Mouse (Mus musculus): Measurements from ENCODE around the gene Htra3. TPM values are rescaled to one million over a fixed set of nuclear protein-coding genes. Genes with fewer than 3 reads are reported as not detected.

The Htra3 gene
- polyA plus RNA-seq, 1 experiment from 2014 or later = 4.7 TPM

DNA sequence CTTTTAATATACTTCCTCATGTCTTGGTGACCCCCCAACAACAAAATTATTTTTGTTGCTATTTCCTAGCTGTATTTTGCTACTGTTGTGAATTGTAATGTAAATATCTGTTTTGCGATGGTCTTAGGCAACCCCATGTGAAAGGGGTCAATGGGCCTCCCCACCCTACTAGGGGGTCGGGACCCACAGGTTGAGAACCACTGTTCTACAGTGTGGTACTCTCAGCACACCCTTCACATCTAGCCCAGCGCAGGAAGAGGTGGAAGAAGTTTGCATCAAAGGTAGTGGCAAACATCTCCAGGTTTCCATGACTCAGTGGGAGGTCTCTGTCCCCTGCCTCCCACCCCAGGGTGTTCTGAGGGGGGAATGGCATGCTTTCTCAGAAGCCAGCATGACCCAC lies 25.8 kb upstream of the Htra3 start:
- WGBS = 86% methylated on average over 3 of the region's 3 CpGs
- H3K9me3 ChIP-seq (ENCODE audit: control insufficient read depth, low read length) = no peaks in the 10 kb centered on the region

DNA sequence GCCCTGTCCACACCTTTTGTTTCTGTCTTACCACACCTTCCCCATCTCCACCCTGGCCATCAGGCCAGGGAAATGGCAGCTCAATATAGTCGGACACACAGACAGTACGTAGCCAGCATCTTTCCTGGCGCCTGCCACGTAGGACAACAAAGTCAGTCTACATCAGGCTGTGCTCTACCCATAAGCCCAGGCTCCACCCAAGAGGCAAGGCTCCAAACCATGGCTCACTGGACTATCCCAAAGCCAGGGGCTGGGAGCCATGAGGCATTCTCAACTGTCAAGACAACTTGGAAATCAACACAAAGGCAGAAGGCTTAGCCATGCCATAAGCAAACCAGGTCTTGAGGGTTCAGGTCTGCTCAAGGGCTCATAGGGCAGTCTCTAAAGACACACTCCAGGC lies 24.2 kb upstream of the Htra3 start:
- no peak for DNase-seq (ENCODE audit: low spot score)
- ATAC-seq (ENCODE audit: low FRiP score) = no peak
- Histone ChIP-seq H3K27ac (ENCODE audit: low read depth, low read length) (no peak overlapping the region), H3K4me3 (ENCODE audit: low read depth, low read length) (no peak overlapping the region), H3K36me3 (ENCODE audit: control insufficient read depth, insufficient read depth, low read length) (no peaks in the 10 kb centered on the region), H3K9ac (ENCODE audit: low read depth, low read length) (no peak overlapping the region), H3K27me3 (ENCODE audit: control insufficient read depth, insufficient read depth, low read length) (no peaks in the 10 kb centered on the region), H3K4me2 (replicated peaks; ENCODE audit: low read depth, low read length) (no peak overlapping the region), H3K4me1 (replicated peaks; ENCODE audit: control insufficient read depth, insufficient read depth, low read length) (no peaks in the 10 kb centered on the region), H3K9me3 (ENCODE audit: control insufficient read depth, low read length) (no peaks in the 10 kb centered on the region)
- 93% methylated on average over 4 of the region's 4 CpGs for WGBS

More for the DNA sequence above, 25.8 kb upstream of the Htra3 start:
- H3K27ac ChIP-seq (ENCODE audit: low read depth, low read length) = no peak overlapping the region
- no peaks in the 10 kb centered on the region for H3K36me3 ChIP-seq (ENCODE audit: control insufficient read depth, insufficient read depth, low read length)
- H3K4me2 ChIP-seq (replicated peaks; ENCODE audit: low read depth, low read length) = no peak overlapping the region
- no peaks in the 10 kb centered on the region for H3K4me1 ChIP-seq (replicated peaks; ENCODE audit: control insufficient read depth, insufficient read depth, low read length)
- no peak for ATAC-seq (ENCODE audit: low FRiP score)
- no peaks in the 10 kb centered on the region for H3K27me3 ChIP-seq (ENCODE audit: control insufficient read depth, insufficient read depth, low read length)
- H3K4me3 ChIP-seq (ENCODE audit: low read depth, low read length) = no peak overlapping the region
- DNase-seq (ENCODE audit: low spot score) = no peak
- no peak overlapping the region for H3K9ac ChIP-seq (ENCODE audit: low read depth, low read length)

DNA sequence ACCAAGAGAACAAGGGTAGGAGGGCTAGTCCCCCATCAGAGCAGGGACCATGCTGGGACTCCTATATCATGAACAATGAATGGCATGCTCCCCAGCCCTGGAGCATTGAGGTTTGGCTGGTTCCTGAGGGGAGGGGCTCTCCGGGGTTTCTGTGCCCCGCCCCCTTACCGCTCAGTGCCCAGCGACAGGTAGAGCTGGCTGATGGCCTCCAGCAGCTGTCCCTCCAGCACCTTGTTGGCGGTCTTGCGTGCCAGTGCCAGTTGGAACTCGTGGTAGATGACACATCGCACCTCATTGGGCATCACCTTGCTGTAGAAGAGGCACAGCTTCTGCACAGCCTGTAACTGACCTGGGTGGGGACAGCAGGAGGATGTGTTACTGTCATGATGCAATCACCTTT lies 23.6 kb upstream of the Htra3 start:
- Histone ChIP-seq H3K4me3 (ENCODE audit: low read depth, low read length) (no peak overlapping the region), H3K4me2 (replicated peaks; ENCODE audit: low read depth, low read length) (no peak overlapping the region), H3K27me3 (ENCODE audit: control insufficient read depth, insufficient read depth, low read length) (no peaks in the 10 kb centered on the region), H3K9me3 (ENCODE audit: control insufficient read depth, low read length) (no peaks in the 10 kb centered on the region), H3K27ac (ENCODE audit: low read depth, low read length) (no peak overlapping the region), H3K36me3 (ENCODE audit: control insufficient read depth, insufficient read depth, low read length) (no peaks in the 10 kb centered on the region), H3K4me1 (replicated peaks; ENCODE audit: control insufficient read depth, insufficient read depth, low read length) (no peaks in the 10 kb centered on the region), H3K9ac (ENCODE audit: low read depth, low read length) (no peak overlapping the region)
- ATAC-seq (ENCODE audit: low FRiP score) = no peak
- no peak for DNase-seq (ENCODE audit: low spot score)
- WGBS = 83% methylated on average over 8 of the region's 8 CpGs

DNA sequence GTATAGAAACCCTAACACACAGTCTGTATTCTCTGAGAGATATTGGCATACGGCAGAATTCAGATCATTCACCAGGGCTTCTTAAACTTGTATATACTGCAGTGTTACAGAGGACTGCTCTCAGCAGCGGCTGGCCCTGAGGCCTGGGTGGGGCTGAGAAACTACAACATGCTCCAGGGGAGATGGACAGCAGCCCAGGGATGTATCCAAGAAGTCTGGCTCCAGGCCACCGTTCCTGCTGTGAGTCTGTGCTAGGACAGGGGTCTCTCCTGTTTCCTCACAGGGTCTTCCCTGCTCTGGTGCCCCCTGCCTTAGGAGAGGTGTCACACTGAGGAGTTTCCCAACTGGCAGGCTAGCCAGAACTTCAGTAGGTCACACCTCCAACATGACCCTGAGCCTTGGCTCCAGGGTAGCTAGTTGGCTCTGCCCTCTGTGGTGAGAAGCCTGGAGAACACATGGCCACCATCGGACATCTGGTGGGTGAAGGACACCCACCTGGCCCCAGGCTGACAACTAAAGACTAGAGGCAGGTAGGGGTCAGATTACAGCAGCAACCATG lies 23.1 kb upstream of the Htra3 start:
- H3K4me3 ChIP-seq (ENCODE audit: low read depth, low read length) = no peak overlapping the region
- H3K27ac ChIP-seq (ENCODE audit: low read depth, low read length) = no peak overlapping the region
- no peaks in the 10 kb centered on the region for H3K27me3 ChIP-seq (ENCODE audit: control insufficient read depth, insufficient read depth, low read length)
- H3K9ac ChIP-seq (ENCODE audit: low read depth, low read length) = no peak overlapping the region
- 86% methylated on average over 4 of the region's 4 CpGs for WGBS
- ATAC-seq (ENCODE audit: low FRiP score) (no peak), DNase-seq (ENCODE audit: low spot score) (no peak)
- H3K4me1 ChIP-seq (replicated peaks; ENCODE audit: control insufficient read depth, insufficient read depth, low read length) = no peaks in the 10 kb centered on the region
- no peak overlapping the region for H3K4me2 ChIP-seq (replicated peaks; ENCODE audit: low read depth, low read length)
- no peaks in the 10 kb centered on the region for H3K36me3 ChIP-seq (ENCODE audit: control insufficient read depth, insufficient read depth, low read length)
- H3K9me3 ChIP-seq (ENCODE audit: control insufficient read depth, low read length) = no peaks in the 10 kb centered on the region

DNA sequence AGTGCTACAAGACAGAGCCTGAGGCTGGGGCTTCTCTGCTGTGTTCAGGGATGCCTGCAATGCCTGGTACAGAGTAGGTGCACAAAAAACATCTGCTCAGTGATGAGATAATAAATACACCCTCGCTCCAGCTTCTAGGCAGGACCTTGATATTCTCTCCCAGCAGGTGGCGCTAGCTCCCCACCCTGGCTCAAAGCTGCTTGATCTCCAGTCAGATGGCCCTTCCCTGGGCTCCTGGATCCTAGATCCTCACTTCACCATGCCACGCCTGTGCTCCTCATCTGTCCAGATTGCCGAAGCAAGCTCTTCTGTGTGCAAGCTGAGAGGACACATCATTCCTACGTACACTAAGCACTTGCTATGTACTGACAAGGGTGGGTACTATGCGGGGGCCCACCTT lies 21.5 kb upstream of the Htra3 start:
- no peaks in the 10 kb centered on the region for H3K9me3 ChIP-seq (ENCODE audit: control insufficient read depth, low read length)
- H3K27me3 ChIP-seq (ENCODE audit: control insufficient read depth, insufficient read depth, low read length) = no peaks in the 10 kb centered on the region
- ATAC-seq (ENCODE audit: low FRiP score) (no peak), DNase-seq (ENCODE audit: low spot score) (peak; percentile 80)
- no peak overlapping the region for H3K27ac ChIP-seq (ENCODE audit: low read depth, low read length)
- 46% methylated on average over 6 of the region's 6 CpGs for WGBS
- no peaks in the 10 kb centered on the region for H3K36me3 ChIP-seq (ENCODE audit: control insufficient read depth, insufficient read depth, low read length)
- no peak overlapping the region for H3K4me3 ChIP-seq (ENCODE audit: low read depth, low read length)
- H3K9ac ChIP-seq (ENCODE audit: low read depth, low read length) = no peak overlapping the region
- H3K4me1 ChIP-seq (replicated peaks; ENCODE audit: control insufficient read depth, insufficient read depth, low read length) = no peaks in the 10 kb centered on the region
- H3K4me2 ChIP-seq (replicated peaks; ENCODE audit: low read depth, low read length) = no peak overlapping the region

DNA sequence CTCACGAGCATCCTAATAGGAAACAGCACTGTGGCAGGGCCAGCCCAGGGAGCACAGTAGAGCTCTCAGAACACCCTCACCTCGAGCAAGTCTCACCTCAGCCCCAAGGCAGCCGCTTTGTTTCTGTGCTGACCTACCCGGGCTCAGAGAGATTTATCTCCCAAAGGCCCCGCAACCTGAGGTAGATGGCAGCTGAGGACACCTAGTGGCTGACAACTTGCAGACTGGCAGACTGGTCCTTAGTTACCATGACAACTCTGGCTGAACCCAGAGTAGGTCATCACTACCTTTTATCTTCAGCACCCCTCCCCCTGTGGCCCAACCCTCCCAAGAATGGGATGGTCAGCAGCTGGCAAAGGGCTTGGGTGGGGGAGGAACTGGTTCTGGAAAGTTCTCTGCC lies 16.2 kb upstream of the Htra3 start:
- H3K9ac ChIP-seq (ENCODE audit: low read depth, low read length) = no peak overlapping the region
- H3K4me1 ChIP-seq (replicated peaks; ENCODE audit: control insufficient read depth, insufficient read depth, low read length) = no peaks in the 10 kb centered on the region
- no peaks in the 10 kb centered on the region for H3K36me3 ChIP-seq (ENCODE audit: control insufficient read depth, insufficient read depth, low read length)
- no peak overlapping the region for H3K27ac ChIP-seq (ENCODE audit: low read depth, low read length)
- peak; percentile 46 for DNase-seq (ENCODE audit: low spot score)
- H3K4me2 ChIP-seq (replicated peaks; ENCODE audit: low read depth, low read length) = no peak overlapping the region
- WGBS = 29% methylated on average over 5 of the region's 5 CpGs
- no peaks in the 10 kb centered on the region for H3K27me3 ChIP-seq (ENCODE audit: control insufficient read depth, insufficient read depth, low read length)
- no peaks in the 10 kb centered on the region for H3K9me3 ChIP-seq (ENCODE audit: control insufficient read depth, low read length)
- H3K4me3 ChIP-seq (ENCODE audit: low read depth, low read length) = no peak overlapping the region
- ATAC-seq (ENCODE audit: low FRiP score) = no peak

DNA sequence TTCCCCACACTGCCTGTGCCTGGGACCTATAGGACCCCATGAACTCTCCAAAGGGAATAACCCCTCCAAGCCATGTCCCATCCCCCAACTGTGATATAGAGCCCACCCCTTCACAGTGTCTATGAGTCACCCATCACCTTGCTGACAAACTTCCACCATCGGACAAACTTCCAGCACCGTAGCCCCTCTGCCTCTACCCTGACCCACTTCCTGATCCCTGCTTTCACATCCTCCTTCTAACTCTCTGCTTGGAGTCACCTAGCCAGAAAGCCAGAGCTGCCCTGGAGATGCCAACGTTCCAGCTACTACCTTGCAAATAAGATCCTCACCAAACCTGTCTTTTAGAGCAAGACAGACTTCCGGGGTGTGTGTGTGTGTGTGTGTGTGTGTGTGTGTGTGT lies 14.1 kb upstream of the Htra3 start:
- Histone ChIP-seq H3K27me3 (ENCODE audit: control insufficient read depth, insufficient read depth, low read length) (no peaks in the 10 kb centered on the region), H3K4me3 (ENCODE audit: low read depth, low read length) (no peak overlapping the region), H3K4me2 (replicated peaks; ENCODE audit: low read depth, low read length) (no peak overlapping the region), H3K27ac (ENCODE audit: low read depth, low read length) (no peak overlapping the region), H3K4me1 (replicated peaks; ENCODE audit: control insufficient read depth, insufficient read depth, low read length) (no peaks in the 10 kb centered on the region), H3K9me3 (ENCODE audit: control insufficient read depth, low read length) (no peaks in the 10 kb centered on the region), H3K9ac (ENCODE audit: low read depth, low read length) (no peak overlapping the region), H3K36me3 (ENCODE audit: control insufficient read depth, insufficient read depth, low read length) (no peaks in the 10 kb centered on the region)
- 89% methylated on average over 4 of the region's 4 CpGs for WGBS
- DNase-seq (ENCODE audit: low spot score) (no peak), ATAC-seq (ENCODE audit: low FRiP score) (no peak)

DNA sequence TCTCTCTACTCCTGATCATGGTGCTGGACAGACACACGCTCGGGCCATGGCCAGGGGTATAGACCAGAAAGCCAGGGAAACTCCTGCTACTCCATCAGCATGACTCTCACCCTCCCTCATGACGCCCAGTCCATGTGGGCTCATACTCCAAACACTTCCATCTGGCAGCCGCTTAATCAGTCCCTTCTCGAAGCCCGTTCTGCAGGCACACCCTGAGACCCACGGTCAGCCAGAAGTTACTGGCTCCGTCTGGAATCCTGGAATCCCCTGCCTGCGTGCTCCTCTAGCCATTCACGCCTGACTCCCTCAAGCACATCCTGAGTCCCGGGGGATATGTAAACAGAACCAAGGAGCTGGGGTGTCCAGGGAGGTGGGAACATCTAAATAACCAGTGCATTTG lies 11.7 kb upstream of the Htra3 start:
- no peaks in the 10 kb centered on the region for H3K9me3 ChIP-seq (ENCODE audit: control insufficient read depth, low read length)
- H3K9ac ChIP-seq (ENCODE audit: low read depth, low read length) = no peak overlapping the region
- ATAC-seq (ENCODE audit: low FRiP score) (no peak), DNase-seq (ENCODE audit: low spot score) (no peak)
- H3K27me3 ChIP-seq (ENCODE audit: control insufficient read depth, insufficient read depth, low read length) = no peaks in the 10 kb centered on the region
- no peak overlapping the region for H3K27ac ChIP-seq (ENCODE audit: low read depth, low read length)
- H3K4me2 ChIP-seq (replicated peaks; ENCODE audit: low read depth, low read length) = no peak overlapping the region
- no peak overlapping the region for H3K4me3 ChIP-seq (ENCODE audit: low read depth, low read length)
- no peaks in the 10 kb centered on the region for H3K36me3 ChIP-seq (ENCODE audit: control insufficient read depth, insufficient read depth, low read length)
- WGBS = 74% methylated on average over 11 of the region's 11 CpGs
- no peaks in the 10 kb centered on the region; the same call in 1 of the 2 replicates for H3K4me1 ChIP-seq (replicated peaks; ENCODE audit: control insufficient read depth, insufficient read depth, low read length)

DNA sequence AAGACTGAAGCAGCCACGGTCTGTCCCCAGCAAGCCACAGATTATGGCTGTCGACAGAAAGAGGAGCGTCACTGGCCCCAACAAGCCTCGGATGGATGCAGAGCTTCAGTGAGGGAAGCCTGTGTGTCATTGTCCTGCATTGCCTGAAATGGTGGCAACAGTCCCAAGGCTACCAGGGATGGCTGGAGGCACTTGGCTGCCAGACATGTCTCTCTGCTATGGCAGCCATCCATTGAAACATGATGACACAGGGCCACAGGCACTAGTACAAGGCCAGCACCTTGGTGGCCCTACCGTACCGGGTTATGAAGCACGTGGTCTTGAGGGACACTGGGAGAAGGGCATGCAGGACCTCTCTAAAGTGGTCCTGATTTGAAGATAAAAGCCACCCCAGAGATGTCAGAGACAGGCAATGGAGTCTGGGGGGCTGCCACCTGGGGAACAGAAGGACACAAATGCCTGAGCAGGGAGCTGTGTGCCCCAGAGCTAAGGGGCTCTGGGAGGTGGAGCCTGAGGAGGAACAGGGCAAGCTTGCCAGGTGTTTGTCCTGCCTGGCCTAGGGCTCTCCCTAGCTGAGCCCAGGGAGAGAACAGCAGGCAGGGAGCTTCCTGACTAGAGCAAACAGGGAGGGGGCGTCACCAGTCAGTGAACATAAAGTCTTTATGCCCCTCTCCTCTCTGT lies 11.0 kb upstream of the Htra3 start:
- H3K27ac ChIP-seq (ENCODE audit: low read depth, low read length) = no peak overlapping the region
- ATAC-seq (ENCODE audit: low FRiP score) = no peak
- no peak overlapping the region for H3K9ac ChIP-seq (ENCODE audit: low read depth, low read length)

More for the DNA sequence above, 11.0 kb upstream of the Htra3 start:
- H3K36me3 ChIP-seq (ENCODE audit: control insufficient read depth, insufficient read depth, low read length) = no peaks in the 10 kb centered on the region
- no peak overlapping the region for H3K4me3 ChIP-seq (ENCODE audit: low read depth, low read length)
- WGBS = 84% methylated on average over 8 of the region's 8 CpGs
- no peak for DNase-seq (ENCODE audit: low spot score)
- no peaks in the 10 kb centered on the region for H3K27me3 ChIP-seq (ENCODE audit: control insufficient read depth, insufficient read depth, low read length)
- H3K4me1 ChIP-seq (replicated peaks; ENCODE audit: control insufficient read depth, insufficient read depth, low read length) = no peaks in the 10 kb centered on the region; the same call in 1 of the 2 replicates
- no peak overlapping the region for H3K4me2 ChIP-seq (replicated peaks; ENCODE audit: low read depth, low read length)
- H3K9me3 ChIP-seq (ENCODE audit: control insufficient read depth, low read length) = no peaks in the 10 kb centered on the region

Data from hindbrain, embryonic 11.5 days (tissue).